Mouse (Mus musculus) Patski (cell line): ENCODE results near the gene N6amt1. TPM values are rescaled to one million over a fixed set of nuclear protein-coding genes. Genes with fewer than 3 reads are reported as not detected.

Experiments used
- ATAC-seq: fragments of 100-300 bp; one replicate; pipeline ENCODE4 v1.8.0; 2021
- CTCF ChIA-PET: fragments of 350-600 bp; sonication (Branson Sonifier 250); formaldehyde crosslinking; loops from one replicate; lab custom pipeline; 2022; ENCODE audit warnings: inconsistent platforms; lab: Charles Lee
- POLR2A ChIA-PET: fragments of 350-600 bp; sonication (Branson Sonifier 250); formaldehyde crosslinking; loops from one replicate; lab custom pipeline; 2022; ENCODE audit warnings: antibody characterized with exemption, inconsistent platforms; lab: Charles Lee
- DNase-seq: peaks from one replicate; pipeline ENCODE4 v3.0.0-alpha.2; 2011; ENCODE audit warnings: low read depth, low spot score
- H3K27me3 ChIP-seq: fragments of 371-371 bp; one replicate; pipeline ENCODE4 v1.5.1; 2021
- CTCF ChIP-seq: fragments of 100-300 bp; IDR thresholded peaks from one replicate; pipeline ENCODE4 v1.5.1; 2021
- in situ Hi-C: fragments of 300-500 bp; cut with MboI; formaldehyde crosslinking; loops from 3 replicates; pipeline ENCODE4 v1.11.1; 2018; ENCODE audit warnings: low pct_unique_long_range_greater_than_20kb, mixed read lengths
- polyA plus RNA-seq: library from polyadenylated mRNA; unstranded; gene quantifications from one replicate; pipeline ENCODE4 v1.2.3, GENCODE M21; 2021

The N6amt1 gene
- 19.9 TPM for polyA plus RNA-seq

- no peaks in the 10 kb centered on the region for H3K27me3 ChIP-seq
- DNase-seq (peak; percentile 68), ATAC-seq (peak; percentile 98)
- POLR2A ChIA-PET = interaction anchor here (0.7 kb wide), 1 partner anchor 11 kb away, joined by 3 read pairs; no protein-coding TSS in a partner anchor
- in situ Hi-C loops = no loop called here
- CTCF ChIA-PET = interaction anchor here (0.9 to 1.6 kb wide), 3 partner anchors 12 to 40 kb away, joined by 3 read pairs; no protein-coding TSS in a partner anchor
- no peak for TF ChIP-seq CTCF
Measured at GRCm38 (mm10) chr16:87354075-87354583, at the start of gene N6amt1. Gene N6amt1, plus strand, starts transcription at chr16:87354185.

DNA sequence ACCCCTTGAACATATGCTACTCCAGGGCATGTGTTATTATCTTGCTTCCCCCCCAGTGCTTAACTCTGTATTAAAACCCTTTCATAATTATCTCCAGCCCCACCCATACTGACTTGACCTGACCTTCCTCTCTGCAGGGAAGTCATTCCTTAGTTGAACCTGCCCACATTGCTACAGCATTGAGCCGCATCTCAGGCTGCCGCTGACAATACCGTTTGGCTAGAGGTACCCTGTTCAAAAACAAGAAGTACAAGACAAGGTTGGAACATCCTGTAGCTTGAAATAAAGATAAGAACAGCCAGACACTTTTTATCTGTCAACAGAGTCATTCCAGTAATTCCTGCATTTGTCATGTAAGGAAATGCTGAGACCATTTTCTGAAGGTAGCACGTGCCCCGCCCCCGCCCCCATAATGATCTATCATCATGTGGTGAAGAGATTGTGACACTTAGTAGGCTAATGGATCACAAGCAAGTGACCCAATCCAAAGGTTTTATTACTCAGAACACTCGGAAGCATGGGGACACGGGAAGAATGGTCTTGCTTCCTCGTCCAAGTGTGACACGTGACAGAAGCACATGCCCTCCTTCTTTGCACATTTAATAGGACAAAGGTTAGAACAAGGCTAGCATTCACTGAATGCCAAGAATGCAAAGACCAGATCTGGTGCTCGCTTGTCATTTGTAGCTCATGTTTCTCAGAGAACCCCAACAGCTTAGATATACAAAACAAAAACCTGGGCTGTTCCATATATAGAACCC, 48.6 kb upstream of the N6amt1 start:
- in situ Hi-C loops = no loop called here
- H3K27me3 ChIP-seq = no peaks in the 10 kb centered on the region
- no peak for TF ChIP-seq CTCF
- DNase-seq (no peak), ATAC-seq (no peak)
- POLR2A ChIA-PET = no interaction called here
- CTCF ChIA-PET = interaction anchor here (1.1 to 1.5 kb wide), 5 partner anchors 10 to 89 kb away, joined by 3 read pairs; no protein-coding TSS in a partner anchor

GRCm38 (mm10) chr16:87307109-87307735, 46.8 kb upstream of the N6amt1 start:
- DNase-seq (no peak), ATAC-seq (peak; percentile 80)
- in situ Hi-C loops = no loop called here
- ChIA-PET POLR2A (interaction anchor here (1.3 kb wide), 1 partner anchor 1504 kb away, joined by 3 read pairs; the partner anchor contains the start of gene Adamts1), CTCF (interaction anchor here (0.9 to 1.5 kb wide), 4 partner anchors 12 to 22 kb away, joined by 3 to 5 read pairs (median 3); no protein-coding TSS in a partner anchor)
- no peak for TF ChIP-seq CTCF
- no peaks in the 10 kb centered on the region for H3K27me3 ChIP-seq

- ChIA-PET CTCF (interaction anchor here (0.9 to 3.0 kb wide), 2 partner anchors 11 to 26 kb away, joined by 3 to 8 read pairs; no protein-coding TSS in a partner anchor), POLR2A (no interaction called here)
- no peaks in the 10 kb centered on the region for H3K27me3 ChIP-seq
- no peak for DNase-seq
- TF ChIP-seq CTCF = no peak
- in situ Hi-C loops = no loop called here
- ATAC-seq = no peak
Measured at GRCm38 (mm10) chr16:87310659-87311058, 43.3 kb upstream of the N6amt1 start.

DNA sequence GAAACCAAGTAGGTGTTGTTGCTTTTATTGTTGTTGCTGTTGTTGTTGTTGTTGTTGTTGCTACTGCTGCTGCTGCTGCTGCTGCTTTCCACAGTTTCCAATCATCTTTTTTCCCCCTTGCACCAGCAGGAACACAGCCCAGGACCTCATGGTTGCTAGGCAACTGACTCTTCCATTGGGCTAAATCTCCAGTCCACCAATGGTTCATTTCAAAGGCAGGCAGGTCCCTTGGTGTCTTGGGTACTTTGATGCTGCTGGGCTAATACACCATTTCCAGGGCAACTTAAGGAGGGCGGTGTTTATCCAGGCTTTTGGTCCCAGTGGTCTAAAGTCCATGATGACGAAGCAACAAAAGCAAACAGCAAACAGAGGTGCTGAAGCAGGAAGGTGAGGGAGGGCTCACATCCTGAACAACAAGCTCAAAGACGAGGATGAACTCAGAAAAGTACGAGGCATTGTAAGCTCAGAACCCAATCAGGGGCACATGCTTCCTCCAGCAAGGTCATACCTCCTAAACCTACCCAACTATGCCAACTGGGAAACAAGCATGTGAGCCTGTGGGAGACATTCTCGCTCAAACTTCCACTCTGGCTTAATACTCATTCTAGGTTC, 35.7 kb upstream of the N6amt1 start:
- in situ Hi-C loops = no loop called here
- ChIA-PET CTCF (no interaction called here), POLR2A (no interaction called here)
- DNase-seq (no peak), ATAC-seq (no peak)
- H3K27me3 ChIP-seq = no peaks in the 10 kb centered on the region
- TF ChIP-seq CTCF = no peak

GRCm38 (mm10) chr16:87318998-87319397, 35.0 kb upstream of the N6amt1 start:
- no peak for TF ChIP-seq CTCF
- in situ Hi-C loops = no loop called here
- DNase-seq (no peak), ATAC-seq (no peak)
- ChIA-PET CTCF (no interaction called here), POLR2A (no interaction called here)
- no peaks in the 10 kb centered on the region for H3K27me3 ChIP-seq

DNA sequence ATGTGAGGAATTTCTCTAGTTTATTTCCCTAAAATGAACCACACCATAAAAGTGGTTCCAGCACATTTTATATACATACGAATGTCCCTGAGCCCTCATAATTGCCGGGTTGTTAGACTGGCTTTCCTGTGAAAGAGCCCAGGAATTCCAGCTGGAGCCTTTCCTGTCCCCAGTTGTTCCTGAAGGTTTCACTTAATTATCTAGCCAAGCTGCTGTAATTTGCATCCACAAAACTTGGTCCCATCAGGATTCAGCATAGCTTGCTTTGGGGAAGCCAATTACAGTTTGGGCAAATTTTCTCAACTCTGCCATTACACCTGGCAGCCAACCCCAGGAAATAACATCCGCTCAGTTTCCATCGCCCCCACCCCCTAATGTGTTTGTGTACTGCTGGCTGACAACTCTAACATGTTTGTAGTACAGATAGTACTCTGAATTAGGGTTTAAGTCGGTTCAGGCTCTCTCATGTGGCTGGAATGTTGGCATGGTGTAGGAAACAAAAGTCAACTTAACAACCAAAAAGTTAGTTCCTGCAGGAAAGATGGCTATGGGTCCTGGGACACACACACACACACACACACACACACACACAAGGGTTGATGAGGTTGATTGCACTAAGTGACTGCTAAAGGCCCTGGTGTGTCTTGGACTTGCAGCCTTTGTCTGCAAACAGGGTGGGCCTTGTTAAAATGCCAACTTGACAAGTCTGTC, 34.3 kb upstream of the N6amt1 start:
- DNase-seq (no peak), ATAC-seq (no peak)
- ChIA-PET CTCF (no interaction called here), POLR2A (no interaction called here)
- in situ Hi-C loops = no loop called here
- TF ChIP-seq CTCF = no peak
- no peaks in the 10 kb centered on the region for H3K27me3 ChIP-seq

DNA sequence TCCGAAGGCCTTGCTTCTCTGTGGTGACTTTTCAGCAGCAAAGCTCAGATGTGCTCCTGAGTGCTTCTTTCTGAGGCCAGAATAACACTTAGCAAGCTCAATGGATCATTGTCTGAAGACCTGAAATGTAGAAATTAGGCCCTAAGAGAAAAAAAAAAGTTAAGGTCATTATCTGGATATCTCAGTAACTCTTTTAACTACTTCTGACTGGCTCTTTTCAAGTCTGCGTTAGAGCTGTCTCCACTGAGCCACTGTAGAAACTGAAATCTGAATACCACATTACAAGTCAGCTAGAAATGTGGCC, 33.8 kb upstream of the N6amt1 start:
- ChIA-PET POLR2A (no interaction called here), CTCF (no interaction called here)
- in situ Hi-C loops = no loop called here
- no peaks in the 10 kb centered on the region for H3K27me3 ChIP-seq
- no peak for ATAC-seq
- no peak for TF ChIP-seq CTCF
- no peak for DNase-seq

- CTCF ChIA-PET = interaction anchor here (0.8 kb wide), 1 partner anchor 39 kb away, joined by 3 read pairs; no protein-coding TSS in a partner anchor
- in situ Hi-C loops = no loop called here
- ATAC-seq (no peak), DNase-seq (no peak)
- POLR2A ChIA-PET = no interaction called here
- no peaks in the 10 kb centered on the region for H3K27me3 ChIP-seq
- no peak for TF ChIP-seq CTCF
Measured at GRCm38 (mm10) chr16:87324571-87324970, 29.4 kb upstream of the N6amt1 start.

- ChIA-PET POLR2A (no interaction called here), CTCF (no interaction called here)
- in situ Hi-C loops = no loop called here
- no peak for TF ChIP-seq CTCF
- no peak for ATAC-seq
- H3K27me3 ChIP-seq = no peaks in the 10 kb centered on the region
- DNase-seq = no peak
Measured at GRCm38 (mm10) chr16:87329986-87330385, 24.0 kb upstream of the N6amt1 start.
